Comparison of ENCODE assay signal across 12 mouse cellular contexts in genomic region chr4:128085096-128085495, GRCm38 (mm10).
DNase-seq lines count a peak whose midpoint lies in the region.
"Had no signal": no experiment of that assay in that cellular context is flagged by ENCODE, and none has a peak within 500 bp of the region (broad histone marks: within the 10 kb centered on the region; RNA-seq: fewer than 3 reads in every experiment).

No protein-coding gene starts in this region.

- intact Hi-C loops in heart, postnatal 10 days (cut with DNase I): no loop called here

- DNase-seq in layer of hippocampus, adult 8-10 months (ENCODE audit: low spot score in 2 of 2): peak; percentile 17 to 40
- DNase-seq in layer of hippocampus, postnatal 10 days (ENCODE audit: low spot score in 2 of 2): no peak
- peak; percentile 52 to 78 for DNase-seq in frontal cortex, postnatal 36 days (ENCODE audit: low spot score in 2 of 2)
- DNase-seq in left cerebral cortex, adult 9 months (ENCODE audit: low spot score in 2 of 2): peak; percentile 30 to 67
- peak; percentile 53 for DNase-seq in right cerebral cortex, postnatal 14 days
- DNase-seq in heart, postnatal 10 days: no peak
- no peak for DNase-seq in adrenal gland, postnatal 4 days (ENCODE audit: low spot score in 2 of 2)
- no peak for DNase-seq in adrenal gland, adult 2 months
- DNase-seq: adrenal gland, adult 8-10 months; cerebellum, adult 9-11 months; heart, postnatal 36 days; thymus, adult 2 months had no signal

Comparison
In these comparisons a context has a peak if more than half of its experiments do, and no peak if none do; other contexts are left out.
1. DNase-seq: peak in layer of hippocampus, adult 8-10 months (2 of 2), frontal cortex, postnatal 36 days (2 of 2), left cerebral cortex, adult 9 months (2 of 2) and right cerebral cortex, postnatal 14 days (single experiment); none in layer of hippocampus, postnatal 10 days (0 of 2), heart, postnatal 10 days (0 of 2), adrenal gland, postnatal 4 days (0 of 2) and adrenal gland, adult 2 months (single experiment).